Mouse (Mus musculus) heart, embryonic 14.5 days (tissue): Measurements from ENCODE around the gene Neil1. TPM values are rescaled to one million over a fixed set of nuclear protein-coding genes. Genes with fewer than 3 reads are reported as not detected.

Experiments
- ATAC-seq: fragments of 200-750 bp; cut with Nextera tagmentation; 2 replicates; pipeline ENCODE4 v1.8.0; 2017; ENCODE audit warnings: low read depth, moderate TSS enrichment; ENCODE audit not compliant: insufficient number of reproducible peaks, insufficient read depth, low FRiP score
- H3K27ac ChIP-seq, 2 experiments: fragments of 200-500 bp in 1 of 2; fragments of 300-500 bp in 1 of 2; sonication (generic) in 1 of 2; replicated peaks in 1 of 2; 2 replicates each; pipeline ENCODE4 v1.5.1; 2012 to 2014; ENCODE audit warnings: low read depth in 2 of 2, low read length in 2 of 2, control low read depth in 1 of 2, mild to moderate bottlenecking in 1 of 2, mixed read lengths in 1 of 2; ENCODE audit not compliant: control insufficient read depth in 1 of 2, insufficient read depth in 1 of 2
- H3K27me3 ChIP-seq: fragments of 300-500 bp; sonication (generic); 2 replicates; pipeline ENCODE4 v1.6.1; 2014; ENCODE audit warnings: mild to moderate bottlenecking, low read length, control low read depth; ENCODE audit not compliant: control insufficient read depth, insufficient read depth
- H3K36me3 ChIP-seq: fragments of 300-500 bp; sonication (generic); 2 replicates; pipeline ENCODE4 v1.6.1; 2014; ENCODE audit warnings: mild to moderate bottlenecking, control low read depth, low read length, mixed read lengths; ENCODE audit not compliant: control insufficient read depth, insufficient read depth
- H3K4me1 ChIP-seq, 2 experiments: fragments of 200-500 bp in 1 of 2; fragments of 300-500 bp in 1 of 2; sonication (generic) in 1 of 2; 2 replicates each; pipeline ENCODE4 v1.6.1; 2012 to 2014; ENCODE audit warnings: low read length in 2 of 2, control low read depth in 1 of 2, mixed read lengths in 1 of 2; ENCODE audit not compliant: control insufficient read depth in 2 of 2, insufficient read depth in 2 of 2
- H3K4me2 ChIP-seq: fragments of 300-500 bp; sonication (generic); 2 replicates; pipeline ENCODE4 v1.6.1; 2014; ENCODE audit warnings: mild to moderate bottlenecking, low read length
- H3K4me3 ChIP-seq, 2 experiments: fragments of 200-500 bp in 1 of 2; fragments of 300-500 bp in 1 of 2; sonication (generic) in 1 of 2; 2 replicates each; pipeline ENCODE4 v1.5.1; 2012 to 2014; ENCODE audit warnings: low read length in 2 of 2, mild to moderate bottlenecking in 2 of 2, control low read depth in 1 of 2, low read depth in 1 of 2, moderate library complexity in 1 of 2; ENCODE audit not compliant: control insufficient read depth in 1 of 2, insufficient read depth in 1 of 2
- H3K9ac ChIP-seq: fragments of 300-500 bp; sonication (generic); 2 replicates; pipeline ENCODE4 v1.6.1; 2014; ENCODE audit warnings: mild to moderate bottlenecking, low read length
- H3K9me3 ChIP-seq: fragments of 300-500 bp; sonication (generic); 2 replicates; pipeline ENCODE4 v1.6.1; 2016; ENCODE audit warnings: low read length, control low read depth; ENCODE audit not compliant: control insufficient read depth
- WGBS: fragments of 180-500 bp; shearing (Covaris S2); extraction: QIAGEN DNeasy Blood & Tissue Kit; methylation state at CpG from one replicate; pipeline ENCODE4 v1.1.7; 2014; 5-methylcytosine and 5-hydroxymethylcytosine counted together
- polyA plus RNA-seq: library from polyadenylated mRNA; unstranded; fragments of >200 nt; fragmentation: Nextera tagmentation; extraction: Ambion mirVana; gene quantifications from 2 replicates; pipeline ENCODE4 v1.2.1, GENCODE M21; 2014

The Neil1 gene
- polyA plus RNA-seq, 1 experiment from 2014 or later: 5.4 TPM

DNA sequence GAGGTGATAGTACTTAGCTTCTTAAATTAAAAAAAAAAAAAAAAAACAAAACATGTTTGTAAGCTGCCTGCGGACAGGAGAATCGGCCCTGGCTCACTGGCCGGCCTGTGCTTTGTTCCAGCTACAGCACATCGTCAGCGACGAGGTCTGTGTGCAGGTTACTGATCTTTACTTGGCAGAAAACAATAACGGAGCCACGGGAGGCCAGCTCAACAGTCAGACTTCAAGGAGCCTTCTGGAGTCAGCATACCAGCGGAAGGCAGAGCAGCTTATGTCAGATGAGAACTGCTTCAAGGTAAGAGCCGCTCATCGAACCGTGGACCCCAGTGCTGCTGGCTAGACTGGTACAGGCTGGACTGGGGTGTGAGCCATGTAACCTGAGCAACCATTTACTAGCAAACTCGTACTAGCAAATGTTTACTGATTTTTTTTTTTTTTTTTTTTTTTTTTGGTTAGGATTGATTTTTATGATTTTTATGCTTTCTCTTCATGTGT lies 30.8 kb downstream of the Neil1 start:
- Histone ChIP-seq H3K9ac (no peak overlapping the region), H3K36me3 (peaks cover 99% of the 10 kb centered on the region), H3K4me1 (no peaks in the 10 kb centered on the region), H3K9me3 (no peaks in the 10 kb centered on the region), H3K27ac (no peak overlapping the region), H3K27me3 (no peaks in the 10 kb centered on the region), H3K4me2 (no peak overlapping the region), H3K4me3 (no peak overlapping the region)
- 96% methylated on average over 13 of the region's 13 CpGs for WGBS
- ATAC-seq: no peak

Other genes starting within 250 kb of the Neil1 start
- 5.5 and 5.9 TPM in 2 replicates for gene Snx33, start 219.9 kb downstream of the Neil1 start, polyA plus RNA-seq
- 60.0 and 70.5 TPM in 2 replicates for gene Imp3, start 210.8 kb downstream of the Neil1 start, polyA plus RNA-seq
- gene Snupn, start 197.4 kb downstream of the Neil1 start, polyA plus RNA-seq: 16.4 and 18.8 TPM in 2 replicates
- gene Ptpn9, start 153.4 kb downstream of the Neil1 start, polyA plus RNA-seq: 22.6 and 24.9 TPM in 2 replicates
- gene Sin3a, start 76.3 kb downstream of the Neil1 start, polyA plus RNA-seq: 25.2 and 29.2 TPM in 2 replicates
- gene Man2c1, start 17.6 kb downstream of the Neil1 start, polyA plus RNA-seq: 33.1 and 34.3 TPM in 2 replicates
- 67.3 and 77.7 TPM in 2 replicates for gene Commd4, start 10.0 kb upstream of the Neil1 start, polyA plus RNA-seq
- not detected in 2 replicates for gene Trcg1, start 88.3 kb upstream of the Neil1 start, polyA plus RNA-seq
- 10.1 and 10.6 TPM in 2 replicates for gene 1700017B05Rik, start 114.3 kb upstream of the Neil1 start, polyA plus RNA-seq